Mouse (Mus musculus) embryonic facial prominence, embryonic 10.5 days (tissue): Measurements from ENCODE around the gene Sipa1l2. TPM values are rescaled to one million over a fixed set of nuclear protein-coding genes. Genes with fewer than 3 reads are reported as not detected.
A peak's percentile ranks its signal among the peaks of the same experiment; 100 is the strongest.

ENCODE experiments used
- DNase-seq: peaks from one replicate; pipeline ENCODE4 v3.0.0-alpha.2; 2017; ENCODE audit warnings: low spot score
- H3K27ac ChIP-seq: fragments of 300-500 bp; sonication (generic); replicated peaks from 2 replicates; pipeline ENCODE4 v1.5.1; 2016; ENCODE audit warnings: mild to moderate bottlenecking
- H3K27me3 ChIP-seq: fragments of 300-500 bp; sonication (generic); replicated peaks from 2 replicates; pipeline ENCODE4 v1.6.1; 2016; ENCODE audit warnings: low read depth, mild to moderate bottlenecking; ENCODE audit not compliant: poor library complexity, severe bottlenecking
- H3K36me3 ChIP-seq: fragments of 300-500 bp; sonication (generic); replicated peaks from 2 replicates; pipeline ENCODE4 v1.6.1; 2016; ENCODE audit warnings: mild to moderate bottlenecking, moderate library complexity
- H3K4me1 ChIP-seq: fragments of 300-500 bp; sonication (generic); 2 replicates; pipeline ENCODE4 v1.6.1; 2016
- H3K4me3 ChIP-seq: fragments of 300-500 bp; sonication (generic); 2 replicates; pipeline ENCODE4 v1.5.1; 2016; ENCODE audit warnings: mild to moderate bottlenecking, moderate library complexity
- H3K9me3 ChIP-seq: fragments of 300-500 bp; sonication (generic); 2 replicates; pipeline ENCODE4 v1.6.1; 2016; ENCODE audit warnings: mild to moderate bottlenecking
- WGBS: fragments of 180-500 bp; shearing (Covaris S2); methylation state at CpG from one replicate; pipeline ENCODE4 v1.1.7; 2016; 5-methylcytosine and 5-hydroxymethylcytosine counted together
- polyA plus RNA-seq: library from polyadenylated mRNA; unstranded; fragments of >200 nt; fragmentation: Nextera tagmentation; extraction: Ambion mirVana; gene quantifications from 2 replicates; pipeline ENCODE4 v1.2.1, GENCODE M21; 2016

Sipa1l2 gene
- polyA plus RNA-seq, 1 experiment from 2014 or later = 14.8 TPM

GRCm38 (mm10) chr8:125513935-125514334, 55.7 kb downstream of the Sipa1l2 start:
- H3K36me3 ChIP-seq = no peaks in the 10 kb centered on the region
- H3K4me3 ChIP-seq = no peak overlapping the region
- H3K9me3 ChIP-seq = no peaks in the 10 kb centered on the region
- DNase-seq = no peak
- H3K27ac ChIP-seq = peak overlapping the region; percentile 72
- WGBS = 19% methylated on average over 5 of the region's 5 CpGs
- no peaks in the 10 kb centered on the region for H3K27me3 ChIP-seq
- H3K4me1 ChIP-seq = peaks cover 76% of the 10 kb centered on the region

GRCm38 (mm10) chr8:125513242-125513866, 56.3 kb downstream of the Sipa1l2 start:
- Histone ChIP-seq H3K36me3 (no peaks in the 10 kb centered on the region), H3K27me3 (no peaks in the 10 kb centered on the region), H3K27ac (peak overlapping the region; percentile 72), H3K4me3 (no peak overlapping the region), H3K4me1 (peaks cover 76% of the 10 kb centered on the region), H3K9me3 (no peaks in the 10 kb centered on the region)
- WGBS = 60% methylated on average over 5 of the region's 5 CpGs
- no peak for DNase-seq

GRCm38 (mm10) chr8:125512561-125512960, 57.0 kb downstream of the Sipa1l2 start:
- H3K27ac ChIP-seq = no peak overlapping the region
- peaks cover 76% of the 10 kb centered on the region for H3K4me1 ChIP-seq
- no peak for DNase-seq
- no peaks in the 10 kb centered on the region for H3K27me3 ChIP-seq
- H3K9me3 ChIP-seq = no peaks in the 10 kb centered on the region
- no peak overlapping the region for H3K4me3 ChIP-seq
- no peaks in the 10 kb centered on the region for H3K36me3 ChIP-seq
- WGBS = 86% methylated on average over 1 of the region's 1 CpGs

GRCm38 (mm10) chr8:125510861-125511668, 58.5 kb downstream of the Sipa1l2 start:
- H3K4me3 ChIP-seq = no peak overlapping the region
- no peaks in the 10 kb centered on the region for H3K36me3 ChIP-seq
- DNase-seq = no peak
- peaks cover 64% of the 10 kb centered on the region for H3K4me1 ChIP-seq
- no peak overlapping the region for H3K27ac ChIP-seq
- H3K9me3 ChIP-seq = no peaks in the 10 kb centered on the region
- H3K27me3 ChIP-seq = 0 out of 2 replicates have a peak, but pooled peaks cover under 1% of the 10 kb centered on the region
- WGBS = 61% methylated on average over 14 of the region's 14 CpGs

- Histone ChIP-seq H3K36me3 (no peaks in the 10 kb centered on the region), H3K27me3 (peaks cover 13% of the 10 kb centered on the region; the same call in 1 of the 2 replicates), H3K4me1 (peaks cover 61% of the 10 kb centered on the region), H3K9me3 (no peaks in the 10 kb centered on the region), H3K4me3 (no peak overlapping the region), H3K27ac (no peak overlapping the region)
- 37% methylated on average over 4 of the region's 4 CpGs for WGBS
- DNase-seq = no peak
Observed at GRCm38 (mm10) chr8:125509776-125510175, 59.8 kb downstream of the Sipa1l2 start.

- WGBS = 84% methylated on average over 6 of the region's 6 CpGs
- no peaks in the 10 kb centered on the region for H3K9me3 ChIP-seq
- no peak overlapping the region for H3K27ac ChIP-seq
- no peaks in the 10 kb centered on the region for H3K36me3 ChIP-seq
- peaks cover 62% of the 10 kb centered on the region for H3K4me1 ChIP-seq
- DNase-seq = no peak
- H3K27me3 ChIP-seq = peaks cover 14% of the 10 kb centered on the region; the same call in 1 of the 2 replicates
- no peak overlapping the region for H3K4me3 ChIP-seq
Observed at GRCm38 (mm10) chr8:125509175-125509574, 60.4 kb downstream of the Sipa1l2 start.

- Histone ChIP-seq H3K4me3 (no peak overlapping the region), H3K4me1 (peaks cover 58% of the 10 kb centered on the region), H3K27ac (no peak overlapping the region), H3K36me3 (no peaks in the 10 kb centered on the region), H3K9me3 (no peaks in the 10 kb centered on the region), H3K27me3 (peaks cover 18% of the 10 kb centered on the region; the same call in 1 of the 2 replicates)
- WGBS = 77% methylated on average over 8 of the region's 8 CpGs
- DNase-seq = no peak
Observed at GRCm38 (mm10) chr8:125507291-125507690, 62.3 kb downstream of the Sipa1l2 start.

GRCm38 (mm10) chr8:125504605-125505257, 64.9 kb downstream of the Sipa1l2 start:
- WGBS = 36% methylated on average over 6 of the region's 6 CpGs
- no peak for DNase-seq
- no peak overlapping the region for H3K4me3 ChIP-seq
- H3K27me3 ChIP-seq = peaks cover 18% of the 10 kb centered on the region; the same call in 1 of the 2 replicates
- H3K4me1 ChIP-seq = peaks cover 56% of the 10 kb centered on the region
- no peaks in the 10 kb centered on the region for H3K36me3 ChIP-seq
- H3K9me3 ChIP-seq = no peaks in the 10 kb centered on the region
- H3K27ac ChIP-seq = peak overlapping the region; percentile 0; the same call in 1 of the 2 replicates

GRCm38 (mm10) chr8:125503808-125504207, 65.8 kb downstream of the Sipa1l2 start:
- 74% methylated on average over 8 of the region's 8 CpGs for WGBS
- H3K4me3 ChIP-seq = no peak overlapping the region
- H3K27me3 ChIP-seq = peaks cover 18% of the 10 kb centered on the region; the same call in 1 of the 2 replicates
- peaks cover 59% of the 10 kb centered on the region for H3K4me1 ChIP-seq
- H3K36me3 ChIP-seq = no peaks in the 10 kb centered on the region
- H3K27ac ChIP-seq = no peak overlapping the region
- no peak for DNase-seq
- H3K9me3 ChIP-seq = no peaks in the 10 kb centered on the region

GRCm38 (mm10) chr8:125502828-125503227, 66.8 kb downstream of the Sipa1l2 start:
- Histone ChIP-seq H3K4me1 (peaks cover 59% of the 10 kb centered on the region), H3K9me3 (no peaks in the 10 kb centered on the region), H3K27me3 (peaks cover 18% of the 10 kb centered on the region; the same call in 1 of the 2 replicates), H3K27ac (no peak overlapping the region), H3K36me3 (no peaks in the 10 kb centered on the region), H3K4me3 (no peak overlapping the region)
- WGBS = 91% methylated on average over 3 of the region's 3 CpGs
- no peak for DNase-seq

GRCm38 (mm10) chr8:125500005-125500404, 69.6 kb downstream of the Sipa1l2 start:
- 77% methylated on average over 5 of the region's 5 CpGs for WGBS
- Histone ChIP-seq H3K4me3 (no peak overlapping the region), H3K9me3 (no peaks in the 10 kb centered on the region), H3K27me3 (peaks cover 7% of the 10 kb centered on the region; the same call in 1 of the 2 replicates), H3K27ac (no peak overlapping the region), H3K4me1 (peaks cover 65% of the 10 kb centered on the region), H3K36me3 (no peaks in the 10 kb centered on the region)
- DNase-seq = no peak

GRCm38 (mm10) chr8:125498508-125498907, 71.1 kb downstream of the Sipa1l2 start:
- no peaks in the 10 kb centered on the region for H3K36me3 ChIP-seq
- no peak for DNase-seq
- H3K9me3 ChIP-seq = no peaks in the 10 kb centered on the region
- no peak overlapping the region; the same call in 1 of the 2 replicates for H3K27ac ChIP-seq
- 0 out of 2 replicates have a peak, but pooled peaks cover 4% of the 10 kb centered on the region for H3K27me3 ChIP-seq
- peaks cover 56% of the 10 kb centered on the region for H3K4me1 ChIP-seq
- WGBS = 73% methylated on average over 10 of the region's 10 CpGs
- no peak overlapping the region for H3K4me3 ChIP-seq
